Mouse (Mus musculus) liver, adult 2 months (tissue): ENCODE results near the gene Il2ra.

ENCODE experiments used
- CTCF ChIP-seq: fragments of 200-500 bp; IDR thresholded peaks from 2 replicates; pipeline ENCODE4 v1.5.1; 2011; ENCODE audit warnings: low read depth, low read length, control low read depth
- POLR2A ChIP-seq: fragments of 200-500 bp; IDR thresholded peaks from 2 replicates; pipeline ENCODE4 v1.6.1; 2011; ENCODE audit warnings: low read length, control low read depth; ENCODE audit not compliant: insufficient read depth; ENCODE audit errors: extremely low read depth

- TF ChIP-seq CTCF (no peak), POLR2A (no peak)
These were observed 37.7 kb upstream of the Il2ra start for GRCm38 (mm10) chr2:11604911-11605310.
